Mouse (Mus musculus): ENCODE results near the gene Med16. TPM values are rescaled to one million over a fixed set of nuclear protein-coding genes. Genes with fewer than 3 reads are reported as not detected.

The Med16 gene
- 47.7 and 53.6 TPM in 2 replicates for polyA plus RNA-seq (2014; fragmentation: Nextera tagmentation; extraction: Ambion mirVana)

- peak within 1 kb of the TSS; percentile 71 for H3K4me3 ChIP-seq (ENCODE audit: low read depth, low read length)
- peak within 1 kb of the TSS; percentile 34 for H3K4me2 ChIP-seq (ENCODE audit: low read depth)
- peak within 1 kb of the TSS; percentile 95 for H3K9ac ChIP-seq (ENCODE audit: low read length)
- no peaks in the 10 kb centered on the region for H3K9me3 ChIP-seq (ENCODE audit: control insufficient read depth, low read length)
- peaks cover 14% of the 10 kb centered on the region for H3K36me3 ChIP-seq (ENCODE audit: control insufficient read depth, insufficient read depth, low read length)
- ATAC-seq (ENCODE audit: insufficient read depth, low FRiP score, low TSS enrichment) (peak; percentile 92), DNase-seq (ENCODE audit: low spot score) (peak; percentile 97)
- no peaks in the 10 kb centered on the region for H3K4me1 ChIP-seq (ENCODE audit: control insufficient read depth, insufficient read depth, low read length)
- H3K27me3 ChIP-seq (ENCODE audit: control insufficient read depth, insufficient read depth, low read length) = no peaks in the 10 kb centered on the region
- peak within 1 kb of the TSS; percentile 91 for H3K27ac ChIP-seq (ENCODE audit: low read depth, low read length)
- WGBS = 1% methylated on average over 52 of the region's 52 CpGs
Measured at GRCm38 (mm10) chr10:79908167-79909091, at the start of gene Med16. Gene Med16 (minus strand): TSS chr10:79908923.

DNA sequence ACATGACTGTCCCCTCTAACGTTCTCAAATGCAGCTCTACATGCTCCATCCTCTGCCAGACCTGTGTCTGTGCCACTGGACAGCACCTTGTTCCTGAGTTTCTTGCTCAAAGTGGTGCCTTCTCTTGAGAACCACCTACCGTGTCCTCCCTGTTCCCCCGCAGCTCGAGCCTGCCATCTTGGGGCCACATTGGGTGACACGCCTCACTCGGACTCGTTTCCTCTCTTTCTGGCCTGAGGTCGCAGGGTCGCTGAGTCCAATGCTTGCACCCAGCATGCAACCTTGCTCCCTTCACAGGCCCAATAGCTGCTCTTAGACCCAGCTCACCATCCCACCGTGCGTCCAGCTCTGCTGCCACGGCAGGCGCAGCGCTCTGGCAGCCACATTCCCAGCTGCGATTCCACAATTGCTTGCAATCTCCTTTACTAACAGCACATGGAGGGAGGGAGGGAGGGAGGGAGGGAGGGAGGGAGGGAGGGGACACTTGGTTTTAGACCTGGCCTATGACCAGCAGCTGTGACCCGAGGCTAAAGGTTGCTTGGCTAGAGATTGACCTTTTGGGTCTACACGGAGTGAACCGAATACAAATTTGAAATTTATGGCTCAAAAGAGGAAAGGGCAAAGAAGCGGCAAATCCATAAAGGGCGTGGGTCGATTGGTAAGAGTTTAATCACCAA lies 49.6 kb upstream of the Med16 start:
- peaks cover 5% of the 10 kb centered on the region for H3K36me3 ChIP-seq (ENCODE audit: control insufficient read depth, insufficient read depth, low read length)
- DNase-seq (ENCODE audit: low spot score) (peak; percentile 81), ATAC-seq (ENCODE audit: insufficient read depth, low FRiP score, low TSS enrichment) (no peak)
- H3K4me1 ChIP-seq (ENCODE audit: control insufficient read depth, insufficient read depth, low read length) = peaks cover 6% of the 10 kb centered on the region
- WGBS = 4% methylated on average over 21 of the region's 21 CpGs
- peak overlapping the region; percentile 26; the same call in 1 of the 2 replicates for H3K9ac ChIP-seq (ENCODE audit: low read length)
- no peak overlapping the region for H3K27ac ChIP-seq (ENCODE audit: low read depth, low read length)
- H3K9me3 ChIP-seq (ENCODE audit: control insufficient read depth, low read length) = no peaks in the 10 kb centered on the region
- no peaks in the 10 kb centered on the region for H3K27me3 ChIP-seq (ENCODE audit: control insufficient read depth, insufficient read depth, low read length)
- no peak overlapping the region for H3K4me2 ChIP-seq (ENCODE audit: low read depth)
- H3K4me3 ChIP-seq (ENCODE audit: low read depth, low read length) = no peak overlapping the region

- ATAC-seq (ENCODE audit: insufficient read depth, low FRiP score, low TSS enrichment) = no peak
- H3K27me3 ChIP-seq (ENCODE audit: control insufficient read depth, insufficient read depth, low read length) = no peaks in the 10 kb centered on the region
- no peak for DNase-seq (ENCODE audit: low spot score)
- no peak overlapping the region for H3K4me3 ChIP-seq (ENCODE audit: low read depth, low read length)
- WGBS = 28% methylated on average over 4 of the region's 4 CpGs
- H3K36me3 ChIP-seq (ENCODE audit: control insufficient read depth, insufficient read depth, low read length) = peaks cover 7% of the 10 kb centered on the region
- no peaks in the 10 kb centered on the region for H3K9me3 ChIP-seq (ENCODE audit: control insufficient read depth, low read length)
- no peak overlapping the region for H3K9ac ChIP-seq (ENCODE audit: low read length)
- no peak overlapping the region for H3K4me2 ChIP-seq (ENCODE audit: low read depth)
- H3K4me1 ChIP-seq (ENCODE audit: control insufficient read depth, insufficient read depth, low read length) = peaks cover 6% of the 10 kb centered on the region
- no peak overlapping the region for H3K27ac ChIP-seq (ENCODE audit: low read depth, low read length)
Measured at GRCm38 (mm10) chr10:79956643-79957154, 48.0 kb upstream of the Med16 start.

GRCm38 (mm10) chr10:79955691-79956090 lies 47.0 kb upstream of the Med16 start:
- no peak overlapping the region for H3K4me2 ChIP-seq (ENCODE audit: low read depth)
- H3K4me1 ChIP-seq (ENCODE audit: control insufficient read depth, insufficient read depth, low read length) = peaks cover 2% of the 10 kb centered on the region
- H3K9me3 ChIP-seq (ENCODE audit: control insufficient read depth, low read length) = no peaks in the 10 kb centered on the region
- no peak overlapping the region for H3K27ac ChIP-seq (ENCODE audit: low read depth, low read length)
- DNase-seq (ENCODE audit: low spot score) (no peak), ATAC-seq (ENCODE audit: insufficient read depth, low FRiP score, low TSS enrichment) (no peak)
- H3K36me3 ChIP-seq (ENCODE audit: control insufficient read depth, insufficient read depth, low read length) = peaks cover 11% of the 10 kb centered on the region
- 77% methylated on average over 9 of the region's 9 CpGs for WGBS
- no peak overlapping the region for H3K9ac ChIP-seq (ENCODE audit: low read length)
- no peak overlapping the region for H3K4me3 ChIP-seq (ENCODE audit: low read depth, low read length)
- H3K27me3 ChIP-seq (ENCODE audit: control insufficient read depth, insufficient read depth, low read length) = no peaks in the 10 kb centered on the region

DNA sequence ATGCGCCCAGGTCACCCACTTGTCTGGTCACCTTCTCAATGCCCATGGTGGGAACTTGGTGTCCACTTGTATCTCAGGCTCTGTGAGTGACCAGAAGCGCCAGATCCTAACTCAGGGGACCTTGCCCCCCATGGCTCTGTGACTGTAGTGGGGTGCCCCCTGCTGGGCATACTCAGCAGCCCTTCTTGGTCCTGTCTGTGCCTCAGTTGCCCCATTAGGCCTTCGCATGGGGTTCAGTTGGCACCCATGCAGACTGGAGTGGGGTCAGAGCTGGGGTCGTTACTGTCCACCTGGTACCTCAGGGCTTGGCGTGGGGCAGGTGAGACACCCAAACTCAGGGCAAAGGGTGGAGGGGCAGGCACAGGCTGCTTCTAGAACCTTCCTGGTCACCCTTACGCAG lies 45.2 kb upstream of the Med16 start:
- H3K27ac ChIP-seq (ENCODE audit: low read depth, low read length) = no peak overlapping the region
- no peak overlapping the region for H3K4me2 ChIP-seq (ENCODE audit: low read depth)
- H3K9me3 ChIP-seq (ENCODE audit: control insufficient read depth, low read length) = no peaks in the 10 kb centered on the region
- DNase-seq (ENCODE audit: low spot score) (no peak), ATAC-seq (ENCODE audit: insufficient read depth, low FRiP score, low TSS enrichment) (no peak)
- H3K9ac ChIP-seq (ENCODE audit: low read length) = no peak overlapping the region
- H3K4me1 ChIP-seq (ENCODE audit: control insufficient read depth, insufficient read depth, low read length) = no peaks in the 10 kb centered on the region
- no peak overlapping the region for H3K4me3 ChIP-seq (ENCODE audit: low read depth, low read length)
- H3K27me3 ChIP-seq (ENCODE audit: control insufficient read depth, insufficient read depth, low read length) = no peaks in the 10 kb centered on the region
- 82% methylated on average over 6 of the region's 6 CpGs for WGBS
- H3K36me3 ChIP-seq (ENCODE audit: control insufficient read depth, insufficient read depth, low read length) = peaks cover 16% of the 10 kb centered on the region

- Histone ChIP-seq H3K27ac (ENCODE audit: low read depth, low read length) (no peak overlapping the region), H3K4me1 (ENCODE audit: control insufficient read depth, insufficient read depth, low read length) (peaks cover 15% of the 10 kb centered on the region), H3K4me3 (ENCODE audit: low read depth, low read length) (no peak overlapping the region), H3K9me3 (ENCODE audit: control insufficient read depth, low read length) (no peaks in the 10 kb centered on the region), H3K36me3 (ENCODE audit: control insufficient read depth, insufficient read depth, low read length) (peaks cover 21% of the 10 kb centered on the region), H3K9ac (ENCODE audit: low read length) (no peak overlapping the region), H3K27me3 (ENCODE audit: control insufficient read depth, insufficient read depth, low read length) (no peaks in the 10 kb centered on the region), H3K4me2 (ENCODE audit: low read depth) (no peak overlapping the region)
- DNase-seq (ENCODE audit: low spot score) = no peak
- no peak for ATAC-seq (ENCODE audit: insufficient read depth, low FRiP score, low TSS enrichment)
- 88% methylated on average over 18 of the region's 18 CpGs for WGBS
Measured at GRCm38 (mm10) chr10:79950661-79951060, 41.9 kb upstream of the Med16 start.

- H3K4me1 ChIP-seq (ENCODE audit: control insufficient read depth, insufficient read depth, low read length) = peaks cover 22% of the 10 kb centered on the region
- H3K9ac ChIP-seq (ENCODE audit: low read length) = no peak overlapping the region
- H3K4me3 ChIP-seq (ENCODE audit: low read depth, low read length) = no peak overlapping the region
- H3K27ac ChIP-seq (ENCODE audit: low read depth, low read length) = no peak overlapping the region
- H3K27me3 ChIP-seq (ENCODE audit: control insufficient read depth, insufficient read depth, low read length) = no peaks in the 10 kb centered on the region
- DNase-seq (ENCODE audit: low spot score) (no peak), ATAC-seq (ENCODE audit: insufficient read depth, low FRiP score, low TSS enrichment) (no peak)
- H3K9me3 ChIP-seq (ENCODE audit: control insufficient read depth, low read length) = no peaks in the 10 kb centered on the region
- 91% methylated on average over 4 of the region's 4 CpGs for WGBS
- no peak overlapping the region for H3K4me2 ChIP-seq (ENCODE audit: low read depth)
- peaks cover 21% of the 10 kb centered on the region for H3K36me3 ChIP-seq (ENCODE audit: control insufficient read depth, insufficient read depth, low read length)
Measured at GRCm38 (mm10) chr10:79949873-79950272, 41.1 kb upstream of the Med16 start.

DNA sequence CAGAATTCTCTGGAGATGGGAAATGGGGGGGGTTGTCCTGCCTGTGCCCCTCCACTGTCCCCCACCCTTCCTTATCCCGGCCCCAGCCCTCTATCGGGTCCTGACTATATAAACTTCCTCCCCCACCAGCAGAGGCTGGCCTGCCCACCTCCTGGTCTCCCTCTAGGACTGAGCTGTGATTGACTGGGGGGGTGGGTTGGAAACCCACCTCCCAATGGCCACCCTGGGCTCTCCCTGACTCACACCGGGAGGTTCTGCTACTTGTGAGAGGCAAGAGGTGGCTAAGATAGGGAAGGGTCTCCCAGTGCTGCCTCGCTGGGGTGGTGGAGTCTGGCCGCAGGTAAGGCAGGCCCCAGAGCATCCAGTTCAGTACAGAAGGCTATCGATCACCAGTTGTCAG lies 38.8 kb upstream of the Med16 start:
- DNase-seq (ENCODE audit: low spot score) = no peak
- no peak overlapping the region for H3K4me2 ChIP-seq (ENCODE audit: low read depth)
- no peak for ATAC-seq (ENCODE audit: insufficient read depth, low FRiP score, low TSS enrichment)
- no peak overlapping the region for H3K9ac ChIP-seq (ENCODE audit: low read length)
- WGBS = 61% methylated on average over 6 of the region's 6 CpGs
- H3K4me1 ChIP-seq (ENCODE audit: control insufficient read depth, insufficient read depth, low read length) = peaks cover 30% of the 10 kb centered on the region
- no peak overlapping the region for H3K4me3 ChIP-seq (ENCODE audit: low read depth, low read length)
- no peaks in the 10 kb centered on the region for H3K9me3 ChIP-seq (ENCODE audit: control insufficient read depth, low read length)
- no peaks in the 10 kb centered on the region for H3K27me3 ChIP-seq (ENCODE audit: control insufficient read depth, insufficient read depth, low read length)
- H3K36me3 ChIP-seq (ENCODE audit: control insufficient read depth, insufficient read depth, low read length) = peaks cover 14% of the 10 kb centered on the region
- H3K27ac ChIP-seq (ENCODE audit: low read depth, low read length) = no peak overlapping the region

Measured in neural tube, embryonic 11.5 days (tissue).